ENCODE assay signal across 9 mouse cellular contexts in genomic region chr17:71001067-71001466, GRCm38 (mm10). TPM values are rescaled to one million over a fixed set of nuclear protein-coding genes. Genes with fewer than 3 reads are reported as not detected.
DNase-seq lines count a peak whose midpoint lies in the region; ATAC-seq and TF ChIP-seq lines count a peak whose summit lies in the region.
"Had no signal": no experiment of that assay in that cellular context is flagged by ENCODE, and none has a peak within 500 bp of the region (broad histone marks: within the 10 kb centered on the region; RNA-seq: fewer than 3 reads in every experiment).

No protein-coding gene starts in this region.

- peak overlapping the region; percentile 100 for H3K9ac ChIP-seq in heart, embryonic 13.5 days
- H3K9ac ChIP-seq in forebrain, embryonic 14.5 days (ENCODE audit: low read length), result peak overlapping the region; percentile 79
- peak overlapping the region; percentile 96 for H3K9ac ChIP-seq in liver, embryonic 15.5 days

- no peak for TF ChIP-seq CTCF in E14TG2a.4 (conservative IDR thresholded peaks at IDR 0.05; ENCODE audit: low read length)

- WGBS in heart, embryonic 13.5 days, result 5% methylated on average over 6 of the region's 6 CpGs
- 15% methylated on average over 6 of the region's 6 CpGs for WGBS in forebrain, embryonic 14.5 days
- 3% methylated on average over 6 of the region's 6 CpGs for WGBS in liver, embryonic 15.5 days (ENCODE audit: insufficient replicate concordance)

- ATAC-seq in heart, embryonic 13.5 days (ENCODE audit: extremely low read depth, insufficient number of reproducible peaks, low FRiP score, low TSS enrichment), result no peak
- ATAC-seq in forebrain, embryonic 14.5 days, result no peak
- ATAC-seq in liver, embryonic 15.5 days (ENCODE audit: insufficient read depth), result no peak

- intact Hi-C loops in heart, postnatal 25 days (cut with DNase I), result loop anchor here (1.0 to 5.0 kb wide), 3 partner anchors 8 to 196 kb away; no protein-coding TSS in a partner anchor
- intact Hi-C loops in left cerebral cortex, postnatal 14 days (cut with DNase I), result loop anchor here (10.0 kb wide), 1 partner anchor 184 kb away; the partner anchor contains the start of gene Lpin2

- H3K4me3 ChIP-seq in heart, embryonic 13.5 days, result peak overlapping the region; percentile 95
- peak overlapping the region; percentile 96 for H3K4me3 ChIP-seq in E14TG2a.4 (replicated peaks; ENCODE audit: low read length)
- peak overlapping the region; percentile 88 for H3K4me3 ChIP-seq in forebrain, embryonic 14.5 days (ENCODE audit: low read depth, low read length)
- H3K4me3 ChIP-seq in liver, embryonic 15.5 days (replicated peaks), result peak overlapping the region; percentile 94

- no peak for DNase-seq in heart, postnatal 25 days (ENCODE audit: low spot score)
- DNase-seq in forebrain, embryonic 14.5 days (ENCODE audit: low spot score), result no peak
- DNase-seq in right cerebral cortex, postnatal 25 days, result no peak
- DNase-seq in thymus, postnatal 36 days, result no peak
- no peak for DNase-seq in left cerebral cortex, postnatal 14 days (ENCODE audit: low spot score in 2 of 2)

- peak overlapping the region; percentile 79 for H3K4me2 ChIP-seq in heart, embryonic 13.5 days
- H3K4me2 ChIP-seq in forebrain, embryonic 14.5 days (ENCODE audit: low read length), result peak overlapping the region; percentile 74
- H3K4me2 ChIP-seq in liver, embryonic 15.5 days, result peak overlapping the region; percentile 81

- no peaks in the 10 kb centered on the region for H3K27me3 ChIP-seq in heart, embryonic 13.5 days (replicated peaks)
- no peaks in the 10 kb centered on the region for H3K27me3 ChIP-seq in E14TG2a.4 (ENCODE audit: insufficient read depth, low read length)
- no peaks in the 10 kb centered on the region for H3K27me3 ChIP-seq in forebrain, embryonic 14.5 days (replicated peaks; ENCODE audit: control insufficient read depth, insufficient read depth, low read length)
- no peaks in the 10 kb centered on the region for H3K27me3 ChIP-seq in liver, embryonic 15.5 days
- H3K27me3 ChIP-seq: Patski had no signal

- peaks cover 19% of the 10 kb centered on the region for H3K36me3 ChIP-seq in heart, embryonic 13.5 days
- peaks cover 28% of the 10 kb centered on the region for H3K36me3 ChIP-seq in E14TG2a.4 (ENCODE audit: insufficient read depth, low read length)
- H3K36me3 ChIP-seq in forebrain, embryonic 14.5 days (ENCODE audit: control insufficient read depth, insufficient read depth, low read length), result peaks cover 5% of the 10 kb centered on the region; the same call in 1 of the 2 replicates
- peaks cover 11% of the 10 kb centered on the region for H3K36me3 ChIP-seq in liver, embryonic 15.5 days (replicated peaks)

- no peaks in the 10 kb centered on the region; the same call in 1 of the 2 replicates for H3K9me3 ChIP-seq in heart, embryonic 13.5 days
- no peaks in the 10 kb centered on the region for H3K9me3 ChIP-seq in E14TG2a.4 (ENCODE audit: low read length)
- no peaks in the 10 kb centered on the region for H3K9me3 ChIP-seq in forebrain, embryonic 14.5 days (replicated peaks; ENCODE audit: control insufficient read depth, low read length)
- H3K9me3 ChIP-seq in liver, embryonic 15.5 days (replicated peaks), result no peaks in the 10 kb centered on the region

- peaks cover 58% of the 10 kb centered on the region for H3K4me1 ChIP-seq in heart, embryonic 13.5 days
- peaks cover 67% of the 10 kb centered on the region for H3K4me1 ChIP-seq in E14TG2a.4 (replicated peaks; ENCODE audit: low read depth, low read length)
- H3K4me1 ChIP-seq in forebrain, embryonic 14.5 days (ENCODE audit: control insufficient read depth, insufficient read depth, low read length), result 0 out of 2 replicates have a peak, but pooled peaks cover 3% of the 10 kb centered on the region
- peaks cover 54% of the 10 kb centered on the region for H3K4me1 ChIP-seq in liver, embryonic 15.5 days (replicated peaks)

- H3K27ac ChIP-seq in heart, embryonic 13.5 days (replicated peaks), result peak overlapping the region; percentile 100
- no peak overlapping the region for H3K27ac ChIP-seq in forebrain, embryonic 14.5 days (ENCODE audit: low read depth, low read length)
- H3K27ac ChIP-seq in liver, embryonic 15.5 days (replicated peaks), result peak overlapping the region; percentile 98

RNA-seq across cellular contexts. Expression of gene Myom1, which starts 1.4 kb away (rescaled TPM):
- polyA plus RNA-seq in heart, embryonic 13.5 days (2015; fragmentation: Nextera tagmentation; extraction: Ambion mirVana), result 156 and 169 TPM in 2 replicates
- 1,000 to 10,000 TPM; 1,192 to 1,218 TPM for total RNA-seq in heart, postnatal 25 days (2021)
- 0.82 and 1.0 TPM in 2 replicates for polyA plus RNA-seq in forebrain, embryonic 14.5 days (2014; fragmentation: Nextera tagmentation; extraction: Ambion mirVana)
- 1.3 and 2.6 TPM in 2 replicates for polyA plus RNA-seq in liver, embryonic 15.5 days (2015; fragmentation: Nextera tagmentation; extraction: Ambion mirVana)
- 1 to 10 TPM; 4.6 to 5.5 TPM for total RNA-seq in left cerebral cortex, postnatal 14 days (2021)

RNA-seq across cellular contexts. Expression of gene Myl12a, which starts 1.6 kb away (rescaled TPM):
- polyA plus RNA-seq in heart, embryonic 13.5 days (2015; fragmentation: Nextera tagmentation; extraction: Ambion mirVana), result 728 and 793 TPM in 2 replicates
- 100 to 1,000 TPM; 944 to 988 TPM for total RNA-seq in heart, postnatal 25 days (2021)
- polyA plus RNA-seq in forebrain, embryonic 14.5 days (2014; fragmentation: Nextera tagmentation; extraction: Ambion mirVana), result 143 and 158 TPM in 2 replicates
- 172 and 186 TPM in 2 replicates for polyA plus RNA-seq in liver, embryonic 15.5 days (2015; fragmentation: Nextera tagmentation; extraction: Ambion mirVana)
- total RNA-seq in left cerebral cortex, postnatal 14 days (2021), result 10 to 100 TPM; 47.2 to 48.0 TPM

Comparison
In these comparisons a context has a peak if more than half of its experiments do, and no peak if none do; other contexts are left out.
1. RNA of gene Myom1, which starts 1.4 kb away (polyA plus RNA-seq): 156 to 169 TPM in heart, embryonic 13.5 days; 1.3 to 2.6 TPM in liver, embryonic 15.5 days and 0.82 to 1.0 TPM in forebrain, embryonic 14.5 days; every median in the first group is over 10 times any median in the second.
2. Peak in every context shown above with its lines, with median percentiles within 50 percentile points of each other: H3K4me2 ChIP-seq, H3K4me3 ChIP-seq and H3K9ac ChIP-seq.